Mouse (Mus musculus): ENCODE results near the gene Hist1h3f. TPM values are rescaled to one million over a fixed set of nuclear protein-coding genes. Genes with fewer than 3 reads are reported as not detected.
A peak's percentile ranks its signal among the peaks of the same experiment; 100 is the strongest.

Gene Hist1h3f
- total and polyA plus RNA-seq, 2 experiments, result 0.29 to 11.1 TPM

DNA sequence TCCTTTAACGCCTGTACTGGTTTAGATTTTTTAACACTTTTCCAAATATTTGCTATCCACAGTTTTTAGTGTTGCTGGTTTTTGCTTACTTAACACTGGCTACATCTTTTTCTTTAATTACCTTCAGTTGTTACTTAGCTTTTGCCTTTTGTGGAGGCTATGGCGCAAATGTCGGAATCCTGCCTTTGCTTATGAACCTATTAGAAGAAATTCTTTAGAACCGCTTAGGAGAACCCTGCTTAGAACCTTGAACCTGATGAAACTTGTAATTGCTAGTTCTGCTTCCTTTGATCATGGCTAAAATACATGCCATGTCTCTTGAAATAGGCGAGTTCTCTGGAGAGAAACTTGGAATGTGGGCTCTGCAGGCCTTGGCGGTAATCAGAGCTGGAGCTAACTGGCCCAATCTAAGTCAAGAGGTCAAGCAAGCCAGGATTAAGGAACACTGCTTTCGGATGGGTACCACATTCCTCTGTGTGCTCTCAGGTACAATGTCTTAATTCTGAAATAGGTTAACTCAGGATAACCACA lies 32.6 kb downstream of the Hist1h3f start:
- Histone ChIP-seq H3K4me1 (ENCODE audit: control insufficient read depth, insufficient read depth, low read length) (peaks cover 15% of the 10 kb centered on the region; the same call in 1 of the 2 replicates), H3K36me3 (ENCODE audit: control insufficient read depth, insufficient read depth, low read length) (no peaks in the 10 kb centered on the region), H3K27me3 (ENCODE audit: control insufficient read depth, insufficient read depth, low read length) (no peaks in the 10 kb centered on the region), H3K9ac (ENCODE audit: low read depth, low read length) (0 out of 2 replicates have a peak overlapping the region, but pooled peaks have one; percentile 8), H3K4me3 (ENCODE audit: insufficient read depth, low read depth, low read length) (no peak overlapping the region), H3K27ac (replicated peaks; ENCODE audit: insufficient read depth, low read depth, low read length) (no peak overlapping the region), H3K79me2 (ENCODE audit: control insufficient read depth, insufficient read depth, low read length) (no peaks in the 10 kb centered on the region)
- TF ChIP-seq CTCF (IDR thresholded peaks at IDR 0.05; ENCODE audit: low read depth, low read length), result no peak
- no peak for TF ChIP-seq POLR2A (IDR thresholded peaks at IDR 0.05; ENCODE audit: extremely low read depth, insufficient read depth, low read length)
- 71% methylated on average over 7 of the region's 7 CpGs for WGBS
- no peak for DNase-seq (ENCODE audit: extremely low read depth, low read depth, low spot score)

- no peaks in the 10 kb centered on the region for H3K27me3 ChIP-seq (ENCODE audit: control insufficient read depth, insufficient read depth, low read length)
- WGBS, result 51% methylated on average over 6 of the region's 6 CpGs
- no peak overlapping the region for H3K27ac ChIP-seq (replicated peaks; ENCODE audit: insufficient read depth, low read depth, low read length)
- H3K4me3 ChIP-seq (ENCODE audit: insufficient read depth, low read depth, low read length), result no peak overlapping the region
- no peaks in the 10 kb centered on the region for H3K79me2 ChIP-seq (ENCODE audit: control insufficient read depth, insufficient read depth, low read length)
- H3K36me3 ChIP-seq (ENCODE audit: control insufficient read depth, insufficient read depth, low read length), result no peaks in the 10 kb centered on the region
- H3K4me1 ChIP-seq (ENCODE audit: control insufficient read depth, insufficient read depth, low read length), result peaks cover 12% of the 10 kb centered on the region; the same call in 1 of the 2 replicates
- peak; percentile 76 for DNase-seq (ENCODE audit: extremely low read depth, low read depth, low spot score)
- H3K9ac ChIP-seq (ENCODE audit: low read depth, low read length), result no peak overlapping the region
- TF ChIP-seq POLR2A (IDR thresholded peaks at IDR 0.05; ENCODE audit: extremely low read depth, insufficient read depth, low read length), result no peak
- TF ChIP-seq CTCF (IDR thresholded peaks at IDR 0.05; ENCODE audit: low read depth, low read length), result no peak
Measured at GRCm38 (mm10) chr13:23576906-23577639, 33.2 kb downstream of the Hist1h3f start.

GRCm38 (mm10) chr13:23577835-23578234 lies 34.0 kb downstream of the Hist1h3f start:
- Histone ChIP-seq H3K9ac (ENCODE audit: low read depth, low read length) (no peak overlapping the region), H3K36me3 (ENCODE audit: control insufficient read depth, insufficient read depth, low read length) (no peaks in the 10 kb centered on the region), H3K27ac (replicated peaks; ENCODE audit: insufficient read depth, low read depth, low read length) (no peak overlapping the region), H3K4me3 (ENCODE audit: insufficient read depth, low read depth, low read length) (no peak overlapping the region), H3K79me2 (ENCODE audit: control insufficient read depth, insufficient read depth, low read length) (no peaks in the 10 kb centered on the region), H3K27me3 (ENCODE audit: control insufficient read depth, insufficient read depth, low read length) (no peaks in the 10 kb centered on the region), H3K4me1 (ENCODE audit: control insufficient read depth, insufficient read depth, low read length) (peaks cover 9% of the 10 kb centered on the region; the same call in 1 of the 2 replicates)
- no peak for DNase-seq (ENCODE audit: extremely low read depth, low read depth, low spot score)
- WGBS, result 98% methylated on average over 1 of the region's 1 CpGs
- TF ChIP-seq CTCF (IDR thresholded peaks at IDR 0.05; ENCODE audit: low read depth, low read length) (no peak), POLR2A (IDR thresholded peaks at IDR 0.05; ENCODE audit: extremely low read depth, insufficient read depth, low read length) (no peak)

DNA sequence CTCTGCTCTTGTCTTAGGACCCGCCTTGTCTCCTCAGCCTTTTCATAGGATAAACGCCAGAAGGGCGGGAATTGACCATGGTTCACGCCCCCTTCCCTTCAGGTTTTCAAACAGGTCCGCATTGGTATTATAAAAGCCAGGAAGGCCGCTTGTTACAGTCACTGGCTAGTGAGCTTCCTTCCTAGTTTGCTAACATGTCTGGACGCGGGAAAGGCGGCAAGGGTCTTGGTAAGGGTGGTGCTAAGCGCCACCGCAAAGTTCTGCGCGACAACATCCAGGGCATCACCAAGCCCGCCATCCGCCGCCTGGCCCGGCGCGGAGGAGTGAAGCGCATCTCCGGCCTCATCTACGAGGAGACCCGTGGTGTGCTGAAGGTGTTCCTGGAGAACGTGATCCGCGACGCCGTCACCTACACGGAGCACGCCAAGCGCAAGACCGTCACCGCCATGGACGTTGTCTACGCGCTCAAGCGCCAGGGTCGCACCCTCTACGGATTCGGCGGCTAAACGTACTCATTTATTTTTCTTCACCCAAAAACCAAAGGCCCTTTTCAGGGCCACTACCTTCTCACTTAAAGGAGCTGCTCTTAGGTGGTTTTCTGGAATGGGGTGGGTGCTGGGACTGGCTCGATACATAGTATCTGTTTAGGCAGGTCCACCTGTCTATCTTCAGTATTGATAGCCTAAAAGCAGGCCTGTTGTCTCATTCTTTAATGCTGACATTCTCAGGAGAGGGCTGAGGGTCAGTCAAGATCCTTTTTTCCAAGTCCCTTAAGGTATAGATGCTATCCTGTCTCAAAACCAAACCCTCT lies 37.8 kb downstream of the Hist1h3f start, which contains the start of gene Hist1h4d:
Gene Hist1h4d, plus strand, starts transcription at position 191 of the 811 bp plus-strand sequence.
- no peaks in the 10 kb centered on the region for H3K27me3 ChIP-seq (ENCODE audit: control insufficient read depth, insufficient read depth, low read length)
- H3K4me1 ChIP-seq (ENCODE audit: control insufficient read depth, insufficient read depth, low read length), result peaks cover 9% of the 10 kb centered on the region; the same call in 1 of the 2 replicates
- no peaks in the 10 kb centered on the region for H3K79me2 ChIP-seq (ENCODE audit: control insufficient read depth, insufficient read depth, low read length)
- peak within 1 kb of the TSS; percentile 64 for H3K9ac ChIP-seq (ENCODE audit: low read depth, low read length)
- WGBS, result under 1% methylated on average over 43 of the region's 43 CpGs
- peak within 1 kb of the TSS; percentile 68 for H3K4me3 ChIP-seq (ENCODE audit: insufficient read depth, low read depth, low read length)
- TF ChIP-seq CTCF (IDR thresholded peaks at IDR 0.05; ENCODE audit: low read depth, low read length), result no peak
- peak; percentile 100 for TF ChIP-seq POLR2A (IDR thresholded peaks at IDR 0.05; ENCODE audit: extremely low read depth, insufficient read depth, low read length)
- peak within 1 kb of the TSS; percentile 7; the same call in 1 of the 2 replicates for H3K27ac ChIP-seq (replicated peaks; ENCODE audit: insufficient read depth, low read depth, low read length)
- no peaks in the 10 kb centered on the region for H3K36me3 ChIP-seq (ENCODE audit: control insufficient read depth, insufficient read depth, low read length)
- peak; percentile 97 for DNase-seq (ENCODE audit: extremely low read depth, low read depth, low spot score)

DNA sequence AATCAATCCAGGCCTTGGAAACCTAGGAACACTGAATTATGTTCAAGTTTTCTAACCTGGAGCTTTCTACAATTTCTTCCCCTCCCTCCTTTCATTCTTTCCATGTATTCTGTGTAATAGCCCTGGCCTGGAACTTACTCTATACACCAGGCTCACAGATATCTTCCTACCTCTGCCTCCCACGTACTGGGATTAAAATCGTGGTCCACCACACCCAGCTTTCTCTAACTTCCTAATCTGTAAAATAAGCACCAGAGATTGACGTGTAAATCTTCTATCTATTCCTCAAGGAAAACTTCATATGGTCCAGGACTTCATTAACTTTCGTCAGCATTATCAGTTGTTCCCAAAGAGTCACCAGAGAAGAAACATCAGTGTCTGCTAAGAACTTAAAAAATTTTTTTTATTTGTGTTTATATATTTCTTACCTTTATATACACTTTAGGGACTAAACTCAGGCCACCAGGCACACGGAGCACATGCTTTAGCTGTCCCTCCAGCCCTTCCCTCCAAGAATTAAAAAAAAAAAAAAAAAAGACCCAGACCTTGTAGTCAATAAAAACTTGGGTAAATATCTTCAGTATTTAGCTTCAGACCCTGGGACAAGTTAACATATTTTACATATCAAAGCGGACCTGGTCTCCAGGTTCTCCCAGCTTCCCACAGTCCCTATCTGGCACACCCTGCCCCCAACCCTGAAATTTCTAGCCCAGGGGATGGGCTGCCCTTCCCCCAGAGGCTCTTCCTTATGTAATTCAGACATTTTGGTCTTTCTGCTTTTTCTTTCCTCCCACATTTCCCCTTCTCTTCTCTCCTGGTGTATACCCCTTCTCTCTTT lies 38.6 kb downstream of the Hist1h3f start:
- TF ChIP-seq POLR2A (IDR thresholded peaks at IDR 0.05; ENCODE audit: extremely low read depth, insufficient read depth, low read length) (no peak), CTCF (IDR thresholded peaks at IDR 0.05; ENCODE audit: low read depth, low read length) (no peak)
- Histone ChIP-seq H3K27ac (replicated peaks; ENCODE audit: insufficient read depth, low read depth, low read length) (peak overlapping the region; percentile 43), H3K79me2 (ENCODE audit: control insufficient read depth, insufficient read depth, low read length) (no peaks in the 10 kb centered on the region), H3K4me1 (ENCODE audit: control insufficient read depth, insufficient read depth, low read length) (peaks cover 11% of the 10 kb centered on the region; the same call in 1 of the 2 replicates), H3K4me3 (ENCODE audit: insufficient read depth, low read depth, low read length) (peak overlapping the region; percentile 68), H3K27me3 (ENCODE audit: control insufficient read depth, insufficient read depth, low read length) (no peaks in the 10 kb centered on the region), H3K36me3 (ENCODE audit: control insufficient read depth, insufficient read depth, low read length) (no peaks in the 10 kb centered on the region), H3K9ac (ENCODE audit: low read depth, low read length) (peak overlapping the region; percentile 64)
- WGBS, result 16% methylated on average over 6 of the region's 6 CpGs
- DNase-seq (ENCODE audit: extremely low read depth, low read depth, low spot score), result no peak

All from liver, adult 2 months (tissue).